Mouse (Mus musculus) WW6 (cell line): ENCODE measurements around the gene Tnnt3.

Experiments
- DNase-seq: peaks from one replicate; pipeline ENCODE4 v3.0.0-alpha.2; 2013; ENCODE audit warnings: low read depth, low spot score

Tnnt3 gene

DNA sequence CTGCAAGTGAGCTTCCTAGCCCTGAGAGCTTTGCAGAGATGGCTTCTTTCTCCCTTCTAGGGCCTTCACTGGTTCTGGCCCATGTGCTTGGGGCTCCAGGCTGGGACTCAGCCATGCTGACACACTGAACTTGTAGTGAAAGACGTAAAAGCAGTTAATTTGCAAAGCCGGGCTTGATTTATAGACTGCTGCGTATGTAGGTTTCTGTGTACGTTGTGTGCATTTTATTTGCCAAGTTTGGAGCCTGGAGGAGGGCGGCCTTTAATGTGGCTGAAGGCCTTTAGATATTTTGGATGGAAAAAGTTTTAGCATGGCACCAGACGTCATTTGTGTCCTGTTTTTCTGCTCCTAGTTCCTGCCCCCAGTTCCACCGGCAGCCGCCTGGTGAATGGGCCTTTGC, 41.2 kb downstream of the Tnnt3 start:
- DNase-seq, result no peak

- DNase-seq, result no peak
Measured at GRCm38 (mm10) chr7:142542771-142543303, 44.2 kb downstream of the Tnnt3 start.

DNA sequence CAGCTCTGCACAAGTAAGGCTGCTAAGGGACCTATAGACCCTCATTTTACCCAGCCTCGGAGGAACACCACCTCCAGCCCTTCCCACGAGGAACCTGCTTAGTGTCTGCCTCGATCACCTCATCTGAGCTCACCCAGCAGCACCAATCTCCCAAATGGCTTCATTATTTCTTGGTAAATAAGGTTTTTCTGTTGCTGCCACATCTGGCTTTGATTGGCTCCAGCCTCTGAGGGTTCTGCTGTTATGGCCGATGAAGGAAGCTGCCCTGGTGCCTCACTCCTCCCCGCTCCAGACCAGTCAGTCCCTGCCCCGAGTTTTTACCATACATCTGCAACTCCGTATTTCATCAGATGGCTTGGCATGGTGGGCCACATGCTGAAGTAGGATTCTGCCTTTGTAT, 47.3 kb downstream of the Tnnt3 start:
- no peak for DNase-seq

- DNase-seq, result no peak
Measured at GRCm38 (mm10) chr7:142547874-142548273, 49.2 kb downstream of the Tnnt3 start.

DNA sequence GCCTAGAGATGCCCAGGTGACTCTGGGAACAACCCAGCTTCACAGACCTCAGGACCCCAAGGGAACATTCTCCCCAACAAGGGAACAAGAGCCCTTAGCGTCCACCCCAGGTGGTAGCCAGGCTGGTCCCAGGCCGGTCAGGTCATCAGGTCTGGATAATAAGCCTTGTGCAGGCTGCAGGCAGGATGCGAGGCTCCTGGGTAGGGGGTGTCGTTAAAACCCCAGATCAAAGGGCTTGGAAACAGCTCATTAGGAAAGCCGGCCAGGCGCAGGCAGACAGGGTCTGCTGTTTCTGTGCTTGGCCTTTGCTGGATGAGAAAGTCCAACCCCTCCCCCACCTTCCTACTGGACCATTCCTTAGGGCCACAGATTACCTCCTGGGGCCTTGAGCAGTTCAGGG, 50.1 kb downstream of the Tnnt3 start:
- no peak for DNase-seq

- DNase-seq, result no peak
Measured at GRCm38 (mm10) chr7:142549941-142550763, 51.5 kb downstream of the Tnnt3 start.

DNA sequence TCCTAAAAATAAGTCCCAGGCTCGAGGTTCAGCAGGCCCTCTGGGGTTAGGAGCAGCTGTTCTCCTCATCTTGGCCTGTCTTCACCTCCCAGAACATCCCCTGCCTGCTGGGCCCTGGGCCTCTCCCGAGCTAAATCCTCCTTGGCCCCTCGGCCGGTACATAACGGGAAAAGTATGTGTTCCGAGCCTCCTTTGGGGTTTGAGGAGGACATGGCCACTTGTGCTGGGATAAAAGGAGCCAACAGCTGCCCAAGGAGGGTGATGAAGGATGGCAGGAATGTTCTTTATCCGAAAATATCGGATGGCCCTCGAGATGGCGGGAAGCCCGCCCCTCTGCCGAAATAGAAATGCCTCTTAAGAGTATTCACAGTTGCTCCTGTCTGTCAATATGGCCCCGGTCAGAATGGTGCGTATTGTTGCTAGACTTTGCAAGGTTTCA, 52.3 kb downstream of the Tnnt3 start:
- no peak for DNase-seq

DNA sequence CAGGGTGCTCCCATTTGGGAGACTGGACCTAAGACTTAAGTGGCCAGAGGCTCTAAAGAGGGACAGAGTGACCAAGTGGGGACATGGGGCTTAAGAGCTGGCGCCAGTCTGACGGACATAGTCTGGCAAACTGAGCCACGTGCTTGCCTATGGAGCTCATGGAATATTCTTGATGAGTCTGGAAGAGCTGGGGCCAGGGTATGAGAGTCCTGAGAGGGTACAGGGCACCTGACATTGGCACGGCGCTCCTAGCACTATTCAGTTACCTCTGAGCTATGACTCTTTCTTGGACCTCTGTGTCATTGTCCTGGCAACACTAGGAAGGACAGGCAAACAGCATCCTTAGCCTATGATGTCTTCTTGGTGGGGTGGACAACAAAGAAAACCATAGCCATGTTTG, 53.1 kb downstream of the Tnnt3 start:
- no peak for DNase-seq

DNA sequence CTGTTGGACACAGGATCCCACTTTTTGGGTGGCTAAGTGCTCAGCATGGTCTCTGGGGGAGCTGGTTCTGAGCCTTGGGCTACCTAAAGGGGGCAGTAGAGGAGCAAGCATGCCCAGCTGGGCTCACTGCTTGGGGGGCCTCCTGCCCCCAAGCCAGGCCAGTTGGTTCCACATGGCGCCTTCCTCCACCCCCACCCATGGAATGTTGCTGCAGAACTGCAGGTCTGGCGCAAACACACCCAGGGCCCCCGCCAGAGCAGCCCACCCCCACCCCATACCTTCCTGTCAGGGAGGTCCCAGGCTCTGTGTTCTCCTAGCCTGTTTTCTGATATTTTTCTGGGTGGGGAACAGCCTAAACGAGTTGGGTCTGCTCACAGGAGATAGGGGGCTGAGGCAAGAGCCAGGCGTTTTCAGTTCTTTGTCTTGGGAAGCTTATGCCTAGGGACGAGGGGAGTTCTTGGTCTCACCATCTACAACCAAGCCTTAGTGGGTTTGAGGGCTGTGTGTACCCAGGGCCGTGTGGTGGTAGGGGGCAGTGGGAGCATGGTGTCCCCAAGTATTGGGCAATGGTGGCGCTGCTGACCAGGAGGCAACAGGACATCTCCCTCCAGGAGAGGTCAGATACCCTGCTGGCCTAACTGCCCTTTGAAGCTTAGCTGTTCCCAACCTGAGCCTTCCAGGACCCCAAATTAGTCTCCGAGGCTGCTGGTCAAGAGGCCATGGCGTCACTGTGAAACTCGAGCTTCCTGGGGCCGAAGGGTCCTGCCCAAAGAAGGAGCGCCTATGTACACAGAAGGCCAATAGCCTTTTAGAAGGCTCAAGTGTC, 54.2 kb downstream of the Tnnt3 start:
- no peak for DNase-seq

GRCm38 (mm10) chr7:142553417-142554335, 55.0 kb downstream of the Tnnt3 start:
- DNase-seq, result no peak

GRCm38 (mm10) chr7:142554625-142555024, 56.0 kb downstream of the Tnnt3 start:
- DNase-seq, result no peak

- no peak for DNase-seq
Measured at GRCm38 (mm10) chr7:142555366-142556088, 56.9 kb downstream of the Tnnt3 start.

GRCm38 (mm10) chr7:142556089-142556476, 57.4 kb downstream of the Tnnt3 start:
- no peak for DNase-seq

DNA sequence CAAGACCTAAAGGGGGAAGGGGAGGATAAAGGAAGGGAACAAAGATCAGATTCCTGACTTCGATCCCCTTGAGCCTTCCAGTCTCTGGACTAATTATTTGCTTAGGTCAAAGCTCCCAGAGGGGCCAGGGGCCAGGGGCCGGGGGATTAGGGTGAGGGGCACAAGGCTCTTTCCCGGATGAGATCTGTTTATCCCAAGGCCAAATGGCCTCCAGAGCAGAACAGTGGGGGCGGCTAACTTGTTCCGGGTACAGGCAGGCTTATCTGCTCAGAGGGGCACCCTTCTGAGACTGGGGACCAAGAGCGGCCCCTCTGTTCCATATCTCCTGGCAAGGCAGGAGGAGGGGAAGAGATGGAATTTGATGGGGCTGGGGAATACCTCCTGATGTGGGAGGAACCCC, 59.1 kb downstream of the Tnnt3 start:
- DNase-seq, result no peak

DNA sequence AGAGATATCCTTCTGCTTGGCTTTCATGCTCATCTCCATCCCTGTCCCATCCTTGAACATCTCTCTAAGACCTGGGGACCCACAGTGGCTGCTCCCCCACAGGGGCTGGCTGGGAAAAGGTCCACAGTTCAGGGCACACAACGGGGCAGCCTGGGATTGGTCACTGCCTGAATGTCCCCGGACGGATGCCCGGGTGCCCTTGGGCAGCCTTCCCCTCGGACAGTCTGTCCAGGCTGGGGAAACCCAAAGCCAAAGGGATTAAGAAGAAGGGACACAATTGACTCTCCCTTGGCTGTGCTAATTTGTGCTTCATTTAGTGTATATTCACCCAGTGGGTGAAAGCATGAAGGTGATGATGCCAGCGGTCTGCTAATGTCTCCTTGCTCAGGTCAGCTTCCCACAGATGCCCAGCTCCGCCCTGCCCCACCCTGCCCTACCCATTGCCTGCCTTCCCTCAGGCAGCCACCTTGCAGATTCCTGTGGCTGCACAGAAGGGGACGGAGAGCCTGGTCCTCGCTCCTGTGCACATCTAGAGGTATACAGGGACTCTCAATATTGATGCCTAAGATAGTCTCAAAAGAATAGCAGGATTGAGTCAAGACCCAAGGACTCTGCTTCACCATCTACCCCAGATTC, 60.0 kb downstream of the Tnnt3 start:
- no peak for DNase-seq

DNA sequence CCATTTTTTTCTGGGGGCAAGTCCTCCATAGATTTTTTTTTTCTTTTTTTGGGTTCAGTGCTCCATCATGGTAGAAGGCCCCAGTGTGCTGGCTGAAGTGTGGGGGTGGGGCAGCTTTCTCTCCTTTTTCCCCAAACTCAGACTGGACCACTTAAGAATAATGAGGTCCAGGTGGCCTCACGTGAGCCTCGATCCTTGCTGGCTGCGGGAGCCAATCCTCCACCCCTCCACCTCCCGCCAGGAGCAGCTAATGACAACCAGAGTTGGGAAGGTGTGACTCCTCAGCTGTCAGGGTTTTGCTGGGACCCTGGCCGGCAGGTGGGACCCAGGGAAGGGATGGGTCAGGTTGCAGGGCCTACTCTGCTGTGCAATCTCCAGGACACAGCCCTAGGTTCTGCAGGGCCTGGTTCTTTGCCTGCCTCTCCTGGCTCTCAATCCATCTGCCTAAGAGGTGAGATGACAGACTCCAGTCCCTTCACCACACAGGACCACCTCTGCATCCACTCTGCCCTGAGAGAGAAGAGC, 61.1 kb downstream of the Tnnt3 start:
- no peak for DNase-seq

DNA sequence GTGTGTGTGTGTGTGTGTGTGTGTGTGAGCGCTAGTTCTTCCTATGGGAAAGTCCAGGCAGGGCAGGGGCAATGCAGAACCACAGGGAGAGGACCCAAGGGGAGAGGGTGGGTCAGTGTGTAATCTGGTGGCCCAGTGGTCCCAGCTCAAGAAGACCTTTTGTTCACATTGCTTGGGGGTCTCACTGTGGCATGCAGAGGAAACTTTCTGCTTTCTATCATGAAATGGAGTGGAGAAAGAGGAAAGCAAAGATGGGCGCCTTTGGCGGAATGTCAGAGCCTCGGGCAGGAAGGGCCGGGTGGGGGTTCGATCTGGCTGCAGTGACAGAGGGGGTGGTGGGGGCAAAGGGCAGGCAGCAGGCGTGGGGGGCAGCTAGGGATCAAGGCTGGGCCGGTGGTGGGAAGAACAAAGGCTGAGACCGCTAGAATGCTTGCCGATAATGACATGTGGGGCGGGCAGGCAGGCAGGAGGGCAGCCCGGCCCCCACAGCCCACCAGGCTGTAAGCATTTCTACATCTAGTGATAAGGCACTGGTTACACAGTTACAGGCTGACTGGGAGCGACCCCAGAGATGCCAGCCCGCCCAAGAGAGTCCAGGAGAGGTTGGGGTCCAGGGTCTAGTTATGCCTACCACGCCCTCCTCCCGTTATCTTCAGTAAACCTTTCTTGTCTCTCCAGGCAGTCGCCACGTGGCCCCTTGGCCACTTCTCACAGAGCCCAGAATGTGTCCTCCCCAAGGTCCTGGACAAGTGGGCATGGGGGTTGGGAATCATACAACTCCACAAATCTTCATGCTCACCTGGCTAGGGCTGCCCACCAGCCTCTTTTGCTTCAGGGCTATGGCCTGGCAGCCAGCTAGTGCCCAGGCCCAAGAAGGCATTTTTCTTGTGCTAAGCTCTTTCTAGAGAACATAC, 62.6 kb downstream of the Tnnt3 start:
- no peak for DNase-seq

GRCm38 (mm10) chr7:142561856-142562404, 63.3 kb downstream of the Tnnt3 start:
- DNase-seq, result no peak

GRCm38 (mm10) chr7:142563168-142563567, 64.5 kb downstream of the Tnnt3 start:
- DNase-seq, result no peak
